Mouse (Mus musculus): ENCODE measurements at regions not wholly inside any gene's neighbourhood (a gene's known extent, or its start where the extent isn't known, plus 50 kb on each side); places are given as distances from the start of the nearest gene placed in this dataset.

- Histone ChIP-seq H3K4me1 (ENCODE audit: control insufficient read depth, insufficient read depth, low read length) (no peaks in the 10 kb centered on the region), H3K4me3 (ENCODE audit: insufficient read depth, low read length) (no peak overlapping the region), H3K27ac (ENCODE audit: insufficient read depth, low read length) (no peak overlapping the region)
- no peak for TF ChIP-seq POLR2A (IDR thresholded peaks at IDR 0.05; ENCODE audit: low read depth, low read length)
- no peak for TF ChIP-seq CTCF (IDR thresholded peaks at IDR 0.05; ENCODE audit: borderline replicate concordance, insufficient read depth, low read length)
These were observed 202.2 kb downstream of the Nup35 start for GRCm38 (mm10) chr2:80819268-80819667.

- no peaks in the 10 kb centered on the region for H3K4me1 ChIP-seq (ENCODE audit: control insufficient read depth, insufficient read depth, low read length)
- H3K27ac ChIP-seq (ENCODE audit: insufficient read depth, low read length): no peak overlapping the region
- no peak overlapping the region for H3K4me3 ChIP-seq (ENCODE audit: insufficient read depth, low read length)
- no peak for TF ChIP-seq POLR2A (IDR thresholded peaks at IDR 0.05; ENCODE audit: low read depth, low read length)
- no peak for TF ChIP-seq CTCF (IDR thresholded peaks at IDR 0.05; ENCODE audit: borderline replicate concordance, insufficient read depth, low read length)
These were observed 234.0 kb downstream of the Nup35 start for GRCm38 (mm10) chr2:80851056-80851455.

GRCm38 (mm10) chr2:80855214-80855613 lies 238.2 kb downstream of the Nup35 start:
- TF ChIP-seq CTCF (IDR thresholded peaks at IDR 0.05; ENCODE audit: borderline replicate concordance, insufficient read depth, low read length): no peak
- TF ChIP-seq POLR2A (IDR thresholded peaks at IDR 0.05; ENCODE audit: low read depth, low read length): no peak
- H3K4me3 ChIP-seq (ENCODE audit: insufficient read depth, low read length): no peak overlapping the region
- H3K27ac ChIP-seq (ENCODE audit: insufficient read depth, low read length): no peak overlapping the region
- H3K4me1 ChIP-seq (ENCODE audit: control insufficient read depth, insufficient read depth, low read length): no peaks in the 10 kb centered on the region

- TF ChIP-seq POLR2A (IDR thresholded peaks at IDR 0.05; ENCODE audit: low read depth, low read length): no peak
- no peak for TF ChIP-seq CTCF (IDR thresholded peaks at IDR 0.05; ENCODE audit: borderline replicate concordance, insufficient read depth, low read length)
- Histone ChIP-seq H3K4me3 (ENCODE audit: insufficient read depth, low read length) (no peak overlapping the region), H3K4me1 (ENCODE audit: control insufficient read depth, insufficient read depth, low read length) (no peaks in the 10 kb centered on the region), H3K27ac (ENCODE audit: insufficient read depth, low read length) (no peak overlapping the region)
These were observed 253.0 kb downstream of the Nup35 start for GRCm38 (mm10) chr2:80870046-80870445.

GRCm38 (mm10) chr2:80870458-80870857 lies 253.4 kb downstream of the Nup35 start:
- H3K27ac ChIP-seq (ENCODE audit: insufficient read depth, low read length): no peak overlapping the region
- no peaks in the 10 kb centered on the region for H3K4me1 ChIP-seq (ENCODE audit: control insufficient read depth, insufficient read depth, low read length)

GRCm38 (mm10) chr2:80871356-80871755 lies 254.3 kb downstream of the Nup35 start:
- H3K4me3 ChIP-seq (ENCODE audit: insufficient read depth, low read length): no peak overlapping the region
- TF ChIP-seq CTCF (IDR thresholded peaks at IDR 0.05; ENCODE audit: borderline replicate concordance, insufficient read depth, low read length): no peak
- no peak for TF ChIP-seq POLR2A (IDR thresholded peaks at IDR 0.05; ENCODE audit: low read depth, low read length)
- no peak overlapping the region for H3K27ac ChIP-seq (ENCODE audit: insufficient read depth, low read length)
- no peaks in the 10 kb centered on the region for H3K4me1 ChIP-seq (ENCODE audit: control insufficient read depth, insufficient read depth, low read length)

More at GRCm38 (mm10) chr2:80870458-80870857, 253.4 kb downstream of the Nup35 start:
- no peak overlapping the region for H3K4me3 ChIP-seq (ENCODE audit: insufficient read depth, low read length)
- TF ChIP-seq CTCF (IDR thresholded peaks at IDR 0.05; ENCODE audit: borderline replicate concordance, insufficient read depth, low read length): no peak
- TF ChIP-seq POLR2A (IDR thresholded peaks at IDR 0.05; ENCODE audit: low read depth, low read length): no peak

GRCm38 (mm10) chr2:80878437-80878836 lies 261.4 kb downstream of the Nup35 start:
- Histone ChIP-seq H3K4me3 (ENCODE audit: insufficient read depth, low read length) (no peak overlapping the region), H3K4me1 (ENCODE audit: control insufficient read depth, insufficient read depth, low read length) (no peaks in the 10 kb centered on the region), H3K27ac (ENCODE audit: insufficient read depth, low read length) (no peak overlapping the region)
- TF ChIP-seq CTCF (IDR thresholded peaks at IDR 0.05; ENCODE audit: borderline replicate concordance, insufficient read depth, low read length): no peak
- no peak for TF ChIP-seq POLR2A (IDR thresholded peaks at IDR 0.05; ENCODE audit: low read depth, low read length)

GRCm38 (mm10) chr2:80884231-80884630 lies 267.2 kb downstream of the Nup35 start:
- TF ChIP-seq POLR2A (IDR thresholded peaks at IDR 0.05; ENCODE audit: low read depth, low read length) (no peak), CTCF (IDR thresholded peaks at IDR 0.05; ENCODE audit: borderline replicate concordance, insufficient read depth, low read length) (no peak)
- no peaks in the 10 kb centered on the region for H3K4me1 ChIP-seq (ENCODE audit: control insufficient read depth, insufficient read depth, low read length)
- no peak overlapping the region for H3K4me3 ChIP-seq (ENCODE audit: insufficient read depth, low read length)
- H3K27ac ChIP-seq (ENCODE audit: insufficient read depth, low read length): no peak overlapping the region

- Histone ChIP-seq H3K4me3 (ENCODE audit: insufficient read depth, low read length) (no peak overlapping the region), H3K27ac (ENCODE audit: insufficient read depth, low read length) (no peak overlapping the region)
- TF ChIP-seq POLR2A (IDR thresholded peaks at IDR 0.05; ENCODE audit: low read depth, low read length) (no peak), CTCF (IDR thresholded peaks at IDR 0.05; ENCODE audit: borderline replicate concordance, insufficient read depth, low read length) (no peak)
These were observed 285.0 kb downstream of the Nup35 start for GRCm38 (mm10) chr2:80902050-80902449.

GRCm38 (mm10) chr2:80913478-80913877 lies 296.4 kb downstream of the Nup35 start:
- no peak overlapping the region for H3K4me3 ChIP-seq (ENCODE audit: insufficient read depth, low read length)
- H3K27ac ChIP-seq (ENCODE audit: insufficient read depth, low read length): no peak overlapping the region
- TF ChIP-seq CTCF (IDR thresholded peaks at IDR 0.05; ENCODE audit: borderline replicate concordance, insufficient read depth, low read length) (no peak), POLR2A (IDR thresholded peaks at IDR 0.05; ENCODE audit: low read depth, low read length) (no peak)
- no peaks in the 10 kb centered on the region; the same call in 1 of the 2 replicates for H3K4me1 ChIP-seq (ENCODE audit: control insufficient read depth, insufficient read depth, low read length)

More at GRCm38 (mm10) chr2:80902050-80902449, 285.0 kb downstream of the Nup35 start:
- no peaks in the 10 kb centered on the region for H3K4me1 ChIP-seq (ENCODE audit: control insufficient read depth, insufficient read depth, low read length)

- H3K4me1 ChIP-seq (ENCODE audit: control insufficient read depth, insufficient read depth, low read length): no peaks in the 10 kb centered on the region
- TF ChIP-seq POLR2A (IDR thresholded peaks at IDR 0.05; ENCODE audit: low read depth, low read length) (no peak), CTCF (IDR thresholded peaks at IDR 0.05; ENCODE audit: borderline replicate concordance, insufficient read depth, low read length) (no peak)
- H3K4me3 ChIP-seq (ENCODE audit: insufficient read depth, low read length): no peak overlapping the region
- H3K27ac ChIP-seq (ENCODE audit: insufficient read depth, low read length): no peak overlapping the region
These were observed 328.5 kb downstream of the Nup35 start for GRCm38 (mm10) chr2:80945521-80945920.

All from embryonic fibroblast, embryonic 13.5 days (primary cell).